Mouse (Mus musculus): ENCODE measurements at regions not wholly inside any gene's neighbourhood (a gene's known extent, or its start where the extent isn't known, plus 50 kb on each side); places are given as distances from the start of the nearest gene placed in this dataset.
A peak's percentile ranks its signal among the peaks of the same experiment; 100 is the strongest.

DNA sequence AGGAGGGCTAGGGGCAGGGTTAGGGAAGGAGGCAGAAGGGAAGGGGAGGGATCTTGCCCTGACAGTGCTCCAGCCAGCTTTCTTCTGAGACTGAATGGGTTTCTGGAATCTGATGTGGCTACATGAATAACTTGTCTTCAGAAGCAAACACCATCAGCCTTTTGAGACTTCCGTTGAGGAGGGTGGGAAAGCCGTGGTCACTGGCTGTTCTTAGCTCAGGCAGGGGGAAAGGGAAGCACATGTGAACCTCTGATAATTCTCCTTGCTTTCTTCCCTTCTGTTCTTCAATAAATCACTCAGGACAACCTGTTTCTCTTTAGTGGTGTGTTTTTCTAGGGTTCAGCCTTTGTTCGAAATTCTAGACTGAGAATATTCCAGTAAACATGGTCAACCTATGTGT is 148.9 kb downstream of the Bcl11a start:
- DNase-seq (ENCODE audit: low read depth, low spot score): no peak

GRCm38 (mm10) chr11:24233376-24233775 is 155.5 kb downstream of the Bcl11a start:
- DNase-seq (ENCODE audit: low read depth, low spot score): peak; percentile 25

- DNase-seq (ENCODE audit: low read depth, low spot score): no peak
Observed at GRCm38 (mm10) chr11:24233821-24234220, 156.0 kb downstream of the Bcl11a start.

DNA sequence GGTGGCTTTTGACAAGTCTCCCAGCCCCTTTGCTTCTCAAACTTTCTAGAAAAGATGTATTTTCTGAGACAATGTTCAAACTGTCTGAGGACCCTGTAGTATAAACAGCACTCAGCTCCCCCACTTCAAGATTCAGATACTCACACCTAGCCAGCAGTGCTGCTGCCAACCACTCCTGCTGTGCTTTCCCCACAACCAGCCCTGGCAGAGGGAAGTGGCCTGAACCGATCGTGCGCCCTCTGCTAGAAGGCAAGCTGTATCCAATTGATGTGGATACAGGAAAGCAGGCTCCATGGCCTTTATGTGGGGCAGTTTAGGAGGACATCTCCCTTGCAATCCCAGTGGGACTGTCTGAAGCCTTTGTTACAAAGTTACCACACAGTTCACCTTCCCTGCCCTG is 156.6 kb downstream of the Bcl11a start:
- DNase-seq (ENCODE audit: low read depth, low spot score): no peak

GRCm38 (mm10) chr11:24235326-24235725 is 157.5 kb downstream of the Bcl11a start:
- DNase-seq (ENCODE audit: low read depth, low spot score): no peak

- no peak for DNase-seq (ENCODE audit: low read depth, low spot score)
Observed at GRCm38 (mm10) chr11:24239631-24240030, 161.8 kb downstream of the Bcl11a start.

- DNase-seq (ENCODE audit: low read depth, low spot score): no peak
Observed at GRCm38 (mm10) chr11:24242096-24242495, 164.2 kb downstream of the Bcl11a start.

DNA sequence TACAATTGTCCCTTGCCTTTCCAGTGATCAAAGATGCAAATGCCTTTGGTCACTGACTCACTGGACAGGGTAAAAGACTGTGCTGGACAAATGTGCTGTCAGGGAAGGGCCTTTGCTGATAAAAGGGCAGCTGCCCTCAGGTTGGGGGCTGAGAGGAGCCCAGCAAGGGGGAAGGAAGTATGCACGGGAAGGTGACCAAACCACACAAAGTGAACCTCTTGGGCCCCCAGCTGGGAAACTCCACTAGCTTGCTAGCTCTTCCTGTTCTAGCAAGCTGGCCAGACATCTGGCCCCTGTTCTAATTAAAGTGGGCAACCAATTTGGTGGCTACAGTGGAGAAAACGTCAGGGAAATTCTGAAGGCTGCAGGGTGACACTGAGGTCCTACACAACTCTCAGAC is 165.0 kb downstream of the Bcl11a start:
- no peak for DNase-seq (ENCODE audit: low read depth, low spot score)

DNA sequence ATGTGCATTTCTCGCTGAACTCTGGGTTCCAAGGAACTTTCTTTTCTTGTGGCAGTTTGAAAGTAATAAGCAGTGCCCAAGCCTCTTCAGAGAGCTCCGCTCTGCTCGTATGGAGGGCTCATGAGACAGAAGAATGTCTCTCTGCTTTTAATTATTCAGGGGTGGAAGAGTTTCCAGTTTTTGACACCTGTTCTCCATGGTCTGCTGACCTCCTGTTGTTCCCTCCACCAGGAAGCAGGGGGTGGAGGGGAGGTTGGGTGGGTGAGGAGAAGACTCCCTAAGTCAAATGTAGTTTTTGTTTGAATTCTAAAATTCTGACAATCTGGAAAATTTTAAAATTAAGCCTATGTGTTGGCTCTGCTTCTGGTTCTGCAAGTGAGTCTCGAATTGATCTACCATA is 167.5 kb downstream of the Bcl11a start:
- no peak for DNase-seq (ENCODE audit: low read depth, low spot score)

DNA sequence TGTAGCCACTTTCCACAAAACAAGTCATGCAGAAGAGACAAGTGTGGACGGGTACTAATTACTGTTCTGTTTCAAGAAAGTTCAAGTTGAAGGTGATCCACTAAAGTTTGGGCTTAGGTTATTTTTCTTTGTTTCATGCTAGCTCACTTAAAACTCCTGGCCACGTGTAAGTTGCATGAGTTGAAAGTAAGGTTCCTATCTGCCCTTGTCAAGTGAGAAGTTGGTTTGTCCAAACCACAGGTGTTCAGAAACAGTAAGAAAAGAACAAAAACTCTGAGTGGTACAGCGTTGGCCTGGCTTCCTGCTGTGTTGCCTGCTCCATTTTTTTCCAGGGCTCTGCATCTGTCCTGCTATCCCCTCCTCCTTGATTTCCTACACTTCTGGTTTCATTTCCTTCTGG is 168.5 kb downstream of the Bcl11a start:
- no peak for DNase-seq (ENCODE audit: low read depth, low spot score)

DNA sequence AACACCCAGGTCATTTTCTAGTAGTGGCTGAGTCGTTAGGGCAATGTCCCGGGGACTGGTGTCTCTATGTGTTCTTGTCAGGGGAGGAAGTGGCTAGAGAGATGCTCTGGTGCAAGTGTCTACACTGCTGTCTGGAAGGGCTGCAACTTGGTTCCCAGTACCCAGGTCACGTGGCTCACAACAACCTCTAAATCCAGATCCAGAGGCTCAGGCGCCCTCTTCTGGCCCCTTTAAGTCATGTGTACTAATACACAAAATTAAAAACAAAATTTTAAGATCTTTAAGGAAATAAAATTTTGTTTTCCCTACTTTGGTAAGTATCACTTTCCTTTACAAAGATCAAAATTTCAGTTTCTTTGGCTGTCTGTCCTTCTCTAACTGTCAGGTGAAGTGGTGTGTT is 169.4 kb downstream of the Bcl11a start:
- DNase-seq (ENCODE audit: low read depth, low spot score): peak; percentile 32

DNA sequence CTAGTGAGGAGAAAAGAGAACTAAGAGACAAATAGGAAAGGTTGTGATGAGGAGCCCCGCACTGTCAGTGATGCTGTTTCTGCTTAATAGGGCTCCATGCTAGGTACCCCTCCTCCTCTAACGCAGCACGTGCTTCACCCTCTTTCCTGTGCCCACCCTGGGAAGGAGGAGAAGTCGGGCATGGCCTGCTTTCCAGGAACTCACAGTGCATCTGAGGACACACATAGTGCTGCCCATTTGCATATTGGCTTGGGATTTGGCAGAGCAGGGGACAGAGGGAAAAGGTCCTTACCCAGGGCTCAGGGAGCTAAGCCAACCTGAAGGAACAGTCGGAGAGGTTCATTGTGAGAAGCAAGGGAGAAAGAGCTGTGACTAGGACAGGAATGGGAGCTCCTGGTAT is 173.7 kb downstream of the Bcl11a start:
- DNase-seq (ENCODE audit: low read depth, low spot score): no peak

GRCm38 (mm10) chr11:24255201-24256060 is 177.6 kb downstream of the Bcl11a start:
- no peak for DNase-seq (ENCODE audit: low read depth, low spot score)

DNA sequence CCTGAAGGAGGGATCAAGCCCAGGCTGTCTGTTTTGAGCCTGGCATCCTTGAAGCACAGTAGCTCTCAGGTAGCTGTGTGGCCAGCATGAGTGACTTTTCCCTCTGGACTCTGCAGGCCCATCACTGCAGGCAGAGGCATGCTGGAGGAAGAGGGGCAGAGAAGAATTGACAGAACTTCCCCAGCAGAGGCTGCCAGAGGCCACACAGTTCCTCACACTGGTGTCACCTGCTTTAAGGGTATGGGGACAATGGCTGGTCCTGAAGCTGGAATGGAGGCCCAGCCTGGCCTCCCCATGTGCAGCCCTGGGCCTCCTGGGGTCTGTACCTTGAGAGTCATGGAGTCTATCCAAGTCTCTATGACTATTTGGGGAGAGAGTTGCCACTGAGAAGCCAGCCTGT is 179.9 kb downstream of the Bcl11a start:
- DNase-seq (ENCODE audit: low read depth, low spot score): no peak

- DNase-seq (ENCODE audit: low read depth, low spot score): no peak
Observed at GRCm38 (mm10) chr11:24258340-24258739, 180.5 kb downstream of the Bcl11a start.

GRCm38 (mm10) chr11:24259668-24260067 is 181.8 kb downstream of the Bcl11a start:
- DNase-seq (ENCODE audit: low read depth, low spot score): no peak

DNA sequence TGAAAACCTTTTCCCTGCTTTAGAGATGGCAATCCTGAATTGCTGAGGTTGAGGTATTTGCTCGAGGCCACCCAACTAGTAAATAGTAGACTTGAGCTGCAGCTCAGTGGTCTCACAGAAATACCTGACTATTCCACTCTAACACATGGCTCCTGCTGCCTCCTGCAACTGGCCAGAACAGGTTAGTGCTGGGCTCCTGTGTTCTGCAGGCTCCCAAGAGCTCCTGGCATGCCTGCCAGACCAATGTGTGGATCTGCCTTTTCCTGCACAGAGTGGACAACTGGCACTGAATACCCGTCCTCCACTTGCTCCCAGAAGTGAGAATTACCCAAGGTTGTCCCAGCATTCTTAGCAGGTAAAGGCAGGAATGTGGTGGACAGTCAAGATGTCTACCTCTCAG is 191.2 kb downstream of the Bcl11a start:
- no peak for DNase-seq (ENCODE audit: low read depth, low spot score)

GRCm38 (mm10) chr11:24281628-24282027 is 203.8 kb downstream of the Bcl11a start:
- DNase-seq (ENCODE audit: low read depth, low spot score): no peak

DNA sequence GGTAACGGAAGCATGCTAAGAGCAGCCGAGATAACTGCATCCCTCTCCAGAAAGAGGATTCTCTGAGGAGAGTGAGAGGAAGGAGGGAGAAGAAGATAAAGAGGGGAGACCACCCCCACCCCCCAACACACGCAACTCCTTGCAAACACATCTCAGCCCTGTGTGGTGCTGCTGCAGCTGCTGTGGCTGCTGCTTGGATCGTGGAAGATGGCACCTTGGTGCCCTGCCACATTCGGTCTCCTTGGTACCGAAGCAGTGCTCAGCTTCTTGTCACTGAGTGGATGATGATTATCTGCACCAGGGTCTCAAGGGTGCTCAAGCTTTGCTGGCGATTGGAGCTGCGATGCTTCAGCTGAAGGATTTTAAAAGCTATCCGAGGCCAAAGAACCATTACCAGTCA is 204.7 kb downstream of the Bcl11a start:
- no peak for DNase-seq (ENCODE audit: low read depth, low spot score)

- peak; percentile 50 for DNase-seq (ENCODE audit: low read depth, low spot score)
Observed at GRCm38 (mm10) chr11:24286129-24287108, 208.6 kb downstream of the Bcl11a start.

DNA sequence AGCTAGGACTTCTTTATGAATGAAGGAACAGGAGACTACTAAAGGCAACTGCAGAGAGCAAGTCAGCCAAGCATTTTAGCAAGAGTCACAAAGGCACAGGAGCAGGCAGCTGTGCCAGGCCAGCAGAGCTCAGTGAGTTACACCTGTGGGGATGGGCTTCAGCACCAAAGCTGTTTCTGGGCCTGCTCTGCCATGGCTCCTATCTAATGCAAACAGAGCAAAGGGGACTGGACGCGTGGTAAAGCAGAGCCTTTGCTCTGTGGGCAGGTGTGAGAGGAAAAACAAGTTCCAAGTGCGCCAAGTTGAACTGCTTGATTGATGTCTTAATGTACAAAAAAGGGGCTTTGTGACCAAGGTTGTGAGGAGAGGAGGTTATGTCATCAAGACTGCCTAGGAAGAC is 215.4 kb downstream of the Bcl11a start:
- DNase-seq (ENCODE audit: low read depth, low spot score): no peak

GRCm38 (mm10) chr11:24293860-24294531 is 216.1 kb downstream of the Bcl11a start:
- DNase-seq (ENCODE audit: low read depth, low spot score): no peak
